Mouse (Mus musculus): ENCODE results near the gene Tuba1b. TPM values are rescaled to one million over a fixed set of nuclear protein-coding genes. Genes with fewer than 3 reads are reported as not detected.
"Not testable (repeated sequence)": the region's sequence is repeated elsewhere in the genome, so short reads cannot be mapped to it uniquely, and the experiment has no call there.

Gene Tuba1b
- polyA plus RNA-seq, 1 experiment from 2014 or later, result 435 TPM

DNA sequence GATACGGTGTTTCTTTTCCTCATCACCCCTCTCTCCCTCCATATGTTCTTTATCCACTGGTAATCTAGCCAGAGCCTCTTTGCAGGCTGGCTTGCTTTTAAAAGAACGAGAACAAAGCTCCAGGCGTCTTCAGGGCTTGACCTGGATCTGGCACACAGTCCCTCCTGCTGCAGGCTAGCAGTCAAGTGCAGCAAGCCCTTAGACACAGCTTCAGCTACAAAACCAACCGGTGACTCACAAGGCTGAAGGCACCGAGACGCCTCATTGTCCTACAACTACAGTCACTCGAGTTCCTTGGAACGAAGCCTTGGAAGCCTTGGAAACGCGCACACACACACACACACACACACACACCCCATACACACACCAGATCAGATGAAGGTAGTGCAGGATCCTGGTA, 6.5 kb upstream of the Tuba1b start:
- ATAC-seq, result no peak
- no peak for TF ChIP-seq CTCF (IDR thresholded peaks at IDR 0.05; ENCODE audit: low read depth)
- Histone ChIP-seq H3K4me2 (replicated peaks; ENCODE audit: low read depth) (no peak overlapping the region), H3K27ac (ENCODE audit: low read depth, low read length) (no peak overlapping the region), H3K4me1 (replicated peaks; ENCODE audit: control insufficient read depth, insufficient read depth, low read length) (no peaks in the 10 kb centered on the region), H3K9me3 (ENCODE audit: control insufficient read depth) (no peaks in the 10 kb centered on the region), H3K9ac (ENCODE audit: low read depth, low read length) (no peak overlapping the region), H3K36me3 (ENCODE audit: control insufficient read depth, insufficient read depth) (no peaks in the 10 kb centered on the region), H3K4me3 (ENCODE audit: low read depth, low read length) (no peak overlapping the region), H3K27me3 (replicated peaks; ENCODE audit: control insufficient read depth, insufficient read depth, low read length) (no peaks in the 10 kb centered on the region)
- WGBS, result 79% methylated on average over 10 of the region's 10 CpGs

DNA sequence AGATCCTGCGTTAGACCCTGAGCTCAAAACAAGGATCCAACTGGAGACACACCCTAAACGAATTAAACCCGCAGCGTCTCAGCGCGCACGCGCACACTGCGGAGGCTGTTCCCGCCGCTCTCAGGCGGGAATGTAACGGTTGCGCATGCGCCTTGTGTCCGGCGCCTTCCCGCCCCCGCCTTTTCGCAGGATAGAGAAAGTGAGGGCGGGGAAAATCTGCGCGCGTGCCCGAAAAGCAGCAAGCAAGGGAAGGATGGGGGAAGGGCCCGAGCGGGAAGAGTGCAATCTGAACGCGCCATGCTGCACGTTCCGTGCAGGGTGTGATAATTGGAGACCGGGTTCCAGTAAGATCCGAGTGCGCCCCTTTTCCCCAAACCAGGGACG, 540 bp downstream of the Tuba1b start:
- under 1% methylated on average over 35 of the region's 35 CpGs for WGBS
- peaks cover 4% of the 10 kb centered on the region; the same call in 1 of the 2 replicates for H3K4me1 ChIP-seq (replicated peaks; ENCODE audit: control insufficient read depth, insufficient read depth, low read length)
- peak overlapping the region; percentile 66 for H3K4me3 ChIP-seq (ENCODE audit: low read depth, low read length)
- ATAC-seq, result peak; percentile 85
- H3K9me3 ChIP-seq (ENCODE audit: control insufficient read depth), result no peaks in the 10 kb centered on the region
- H3K4me2 ChIP-seq (replicated peaks; ENCODE audit: low read depth), result peak overlapping the region; percentile 76
- TF ChIP-seq CTCF (IDR thresholded peaks at IDR 0.05; ENCODE audit: low read depth), result no peak
- peaks cover 9% of the 10 kb centered on the region; the same call in 1 of the 2 replicates for H3K36me3 ChIP-seq (ENCODE audit: control insufficient read depth, insufficient read depth)
- H3K27me3 ChIP-seq (replicated peaks; ENCODE audit: control insufficient read depth, insufficient read depth, low read length), result no peaks in the 10 kb centered on the region
- H3K9ac ChIP-seq (ENCODE audit: low read depth, low read length), result peak overlapping the region; percentile 52
- peak overlapping the region; percentile 70 for H3K27ac ChIP-seq (ENCODE audit: low read depth, low read length)

DNA sequence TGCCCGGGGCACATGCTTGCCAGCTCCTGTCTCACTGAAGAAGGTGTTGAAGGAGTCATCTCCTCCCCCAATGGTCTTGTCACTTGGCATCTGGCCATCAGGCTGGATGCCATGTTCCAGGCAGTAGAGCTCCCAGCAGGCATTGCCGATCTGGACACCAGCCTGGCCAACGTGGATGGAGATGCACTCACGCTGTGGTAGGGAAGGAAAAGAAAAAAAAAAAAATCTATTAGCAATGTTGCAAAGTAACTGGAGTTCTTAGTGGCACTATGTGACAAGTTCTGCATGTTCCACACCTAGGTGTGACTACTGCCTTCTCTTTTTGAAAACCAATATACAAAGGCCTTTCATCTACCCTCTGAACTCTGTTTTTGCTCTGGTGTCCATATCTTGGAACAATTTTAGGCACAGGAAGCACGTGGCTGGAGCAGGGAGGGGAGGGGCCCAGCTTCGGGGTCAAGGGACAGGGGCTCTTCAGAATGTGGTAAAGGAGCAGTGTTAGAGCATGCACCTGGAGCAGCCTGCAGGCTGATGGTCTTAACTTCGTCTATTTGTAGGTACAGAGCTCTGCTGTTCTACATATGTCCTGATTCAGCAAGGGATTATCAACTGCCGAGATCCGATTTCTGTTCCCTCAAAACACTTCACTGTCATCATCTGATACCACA, 1.2 kb downstream of the Tuba1b start:
- WGBS, result 10% methylated on average over 8 of the region's 9 CpGs
- H3K36me3 ChIP-seq (ENCODE audit: control insufficient read depth, insufficient read depth); H3K4me1 ChIP-seq (replicated peaks; ENCODE audit: control insufficient read depth, insufficient read depth, low read length); H3K9me3 ChIP-seq (ENCODE audit: control insufficient read depth); H3K27ac ChIP-seq (ENCODE audit: low read depth, low read length); ATAC-seq; H3K27me3 ChIP-seq (replicated peaks; ENCODE audit: control insufficient read depth, insufficient read depth, low read length): not testable (repeated sequence)
- Histone ChIP-seq H3K9ac (ENCODE audit: low read depth, low read length) (peak overlapping the region; percentile 52; the same call in 1 of the 2 replicates), H3K4me2 (replicated peaks; ENCODE audit: low read depth) (peak overlapping the region; percentile 76), H3K4me3 (ENCODE audit: low read depth, low read length) (peak overlapping the region; percentile 66)

DNA sequence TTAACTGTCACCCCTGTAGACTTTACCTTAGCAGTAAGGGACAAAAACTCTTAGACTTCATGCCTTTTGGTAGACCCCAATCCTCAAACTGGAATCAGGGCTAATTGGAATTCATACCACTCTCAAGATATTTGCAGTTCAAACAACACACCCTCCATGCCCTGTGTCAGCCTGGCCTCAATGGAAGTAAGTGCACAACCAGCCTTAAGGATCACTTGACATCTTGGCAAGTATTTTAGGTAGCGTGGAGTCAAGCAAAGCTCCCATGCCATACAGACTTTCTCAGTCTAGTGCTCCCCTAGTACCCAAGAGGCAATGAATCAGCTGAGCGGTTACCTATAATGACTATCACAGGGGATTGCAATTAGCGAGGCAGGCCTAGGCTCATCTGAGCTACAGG, 3.4 kb downstream of the Tuba1b start:
- Histone ChIP-seq H3K27me3 (replicated peaks; ENCODE audit: control insufficient read depth, insufficient read depth, low read length) (no peaks in the 10 kb centered on the region), H3K4me2 (replicated peaks; ENCODE audit: low read depth) (no peak overlapping the region), H3K27ac (ENCODE audit: low read depth, low read length) (no peak overlapping the region), H3K36me3 (ENCODE audit: control insufficient read depth, insufficient read depth) (peaks cover 9% of the 10 kb centered on the region; the same call in 1 of the 2 replicates), H3K9ac (ENCODE audit: low read depth, low read length) (no peak overlapping the region), H3K4me1 (replicated peaks; ENCODE audit: control insufficient read depth, insufficient read depth, low read length) (peaks cover 4% of the 10 kb centered on the region; the same call in 1 of the 2 replicates), H3K4me3 (ENCODE audit: low read depth, low read length) (no peak overlapping the region), H3K9me3 (ENCODE audit: control insufficient read depth) (no peaks in the 10 kb centered on the region)
- 78% methylated on average over 3 of the region's 3 CpGs for WGBS
- no peak for TF ChIP-seq CTCF (IDR thresholded peaks at IDR 0.05; ENCODE audit: low read depth)
- no peak for ATAC-seq

DNA sequence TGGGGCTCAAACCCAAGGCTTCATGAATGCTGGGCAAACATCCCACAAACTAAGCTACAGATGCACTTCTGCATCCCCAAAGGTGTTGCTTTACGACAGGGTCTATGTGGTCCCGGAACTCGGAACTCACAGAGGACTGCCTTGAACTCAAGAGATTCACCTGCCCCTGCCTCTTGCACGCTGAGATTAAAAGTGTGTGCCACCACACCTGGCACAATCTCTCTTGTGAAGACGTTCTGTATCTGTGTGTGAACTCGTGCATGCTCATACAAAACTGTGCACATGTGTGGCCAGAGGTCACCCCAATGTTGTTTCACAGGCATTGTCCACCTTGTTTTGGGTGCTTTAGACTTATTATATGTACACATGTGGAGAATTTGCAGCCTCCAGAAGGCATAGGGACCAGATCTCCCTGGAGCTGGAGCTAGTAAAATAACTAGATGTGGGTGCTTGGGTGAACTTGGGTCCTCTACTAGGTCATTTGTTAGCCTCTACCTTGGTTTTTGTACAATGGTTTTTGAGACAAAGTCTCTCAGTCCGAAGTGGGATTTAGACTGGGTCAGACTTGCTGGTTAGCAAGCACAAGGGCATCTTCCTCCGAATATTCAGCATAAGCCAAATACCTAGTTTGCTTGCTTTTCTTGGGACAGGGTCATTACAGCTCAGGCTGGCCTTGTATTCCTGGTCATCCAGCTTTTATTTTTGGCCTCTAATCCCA, 4.2 kb downstream of the Tuba1b start:
- TF ChIP-seq CTCF (IDR thresholded peaks at IDR 0.05; ENCODE audit: low read depth), result no peak
- Histone ChIP-seq H3K9me3 (ENCODE audit: control insufficient read depth) (no peaks in the 10 kb centered on the region), H3K27me3 (replicated peaks; ENCODE audit: control insufficient read depth, insufficient read depth, low read length) (no peaks in the 10 kb centered on the region), H3K36me3 (ENCODE audit: control insufficient read depth, insufficient read depth) (peaks cover 9% of the 10 kb centered on the region; the same call in 1 of the 2 replicates), H3K4me2 (replicated peaks; ENCODE audit: low read depth) (no peak overlapping the region), H3K27ac (ENCODE audit: low read depth, low read length) (no peak overlapping the region), H3K4me3 (ENCODE audit: low read depth, low read length) (no peak overlapping the region), H3K4me1 (replicated peaks; ENCODE audit: control insufficient read depth, insufficient read depth, low read length) (no peaks in the 10 kb centered on the region), H3K9ac (ENCODE audit: low read depth, low read length) (no peak overlapping the region)
- WGBS, result 41% methylated on average over 8 of the region's 8 CpGs
- no peak for ATAC-seq

DNA sequence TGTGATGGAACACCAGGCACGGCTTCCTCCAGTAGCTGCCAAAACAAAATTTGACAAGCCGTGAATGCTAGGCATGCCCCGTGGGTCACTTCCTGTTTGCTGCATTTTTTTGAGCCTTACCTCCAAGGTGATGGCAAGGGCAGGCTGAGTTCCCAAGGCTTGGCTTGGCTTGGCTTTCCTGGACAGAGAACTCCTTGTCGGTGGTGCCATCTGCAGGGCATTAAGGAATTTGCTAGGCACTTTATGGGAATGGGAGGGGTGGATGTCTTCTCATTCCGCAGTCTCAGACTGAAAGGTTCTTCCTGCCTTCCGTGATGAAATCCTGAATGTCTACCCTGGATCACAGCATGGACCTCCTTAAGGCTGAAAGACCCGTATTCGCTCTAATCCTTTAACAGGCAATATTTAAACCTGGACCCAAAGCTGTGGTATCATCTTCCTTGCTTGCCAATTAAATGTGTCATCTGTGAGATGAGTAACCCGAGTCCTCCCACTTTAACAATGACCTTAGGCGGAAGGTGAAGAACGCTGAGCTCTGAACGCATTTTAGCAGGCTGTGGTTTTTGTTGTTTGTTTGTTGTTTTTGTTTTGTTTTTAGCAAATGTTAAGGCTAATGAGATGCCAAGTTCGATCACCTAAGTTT, 5.6 kb downstream of the Tuba1b start:
- ATAC-seq, result peak; percentile 76

More for the DNA sequence above, 5.6 kb downstream of the Tuba1b start:
- WGBS, result 14% methylated on average over 13 of the region's 13 CpGs
- Histone ChIP-seq H3K9me3 (ENCODE audit: control insufficient read depth) (no peaks in the 10 kb centered on the region), H3K4me3 (ENCODE audit: low read depth, low read length) (no peak overlapping the region), H3K9ac (ENCODE audit: low read depth, low read length) (no peak overlapping the region), H3K27ac (ENCODE audit: low read depth, low read length) (no peak overlapping the region), H3K27me3 (replicated peaks; ENCODE audit: control insufficient read depth, insufficient read depth, low read length) (no peaks in the 10 kb centered on the region), H3K4me1 (replicated peaks; ENCODE audit: control insufficient read depth, insufficient read depth, low read length) (no peaks in the 10 kb centered on the region), H3K4me2 (replicated peaks; ENCODE audit: low read depth) (0 out of 2 replicates have a peak overlapping the region, but pooled peaks have one; percentile 24), H3K36me3 (ENCODE audit: control insufficient read depth, insufficient read depth) (peaks cover 9% of the 10 kb centered on the region; the same call in 1 of the 2 replicates)
- TF ChIP-seq CTCF (IDR thresholded peaks at IDR 0.05; ENCODE audit: low read depth), result peak; percentile 88
